10 mouse cellular contexts compared by ENCODE assay signal in genomic region chr3:55781429-55782055, GRCm38 (mm10). TPM values are rescaled to one million over a fixed set of nuclear protein-coding genes. Genes with fewer than 3 reads are reported as not detected.
DNase-seq lines count a peak whose midpoint lies in the region; ATAC-seq lines count a peak whose summit lies in the region.
"Had no signal": no experiment of that assay in that cellular context is flagged by ENCODE, and none has a peak within 500 bp of the region (broad histone marks: within the 10 kb centered on the region; RNA-seq: fewer than 3 reads in every experiment).

No protein-coding gene starts in this region.

- peak; percentile 24 for DNase-seq in heart, adult 11 months
- no peak for DNase-seq in heart, postnatal 4 days
- DNase-seq in limb, embryonic 11.5 days (ENCODE audit: low spot score), result peak; percentile 27
- no peak for DNase-seq in right cerebral cortex, adult 18-20 months
- no peak for DNase-seq in liver
- DNase-seq in thymus, postnatal 10 days (ENCODE audit: low spot score in 2 of 2), result no peak
- DNase-seq: layer of hippocampus, postnatal 36 days; lung, adult 18-20 months had no signal

- peak overlapping the region; percentile 89; the same call in 1 of the 2 replicates for H3K9ac ChIP-seq in embryonic facial prominence, embryonic 12.5 days
- no peak overlapping the region; the same call in 1 of the 2 replicates for H3K9ac ChIP-seq in limb, embryonic 11.5 days (ENCODE audit: low read length)
- peak overlapping the region; percentile 59; the same call in 1 of the 2 replicates for H3K9ac ChIP-seq in neural tube, embryonic 15.5 days (replicated peaks)

- H3K4me2 ChIP-seq in embryonic facial prominence, embryonic 12.5 days (replicated peaks), result peak overlapping the region; percentile 78
- peak overlapping the region; percentile 88 for H3K4me2 ChIP-seq in limb, embryonic 11.5 days (ENCODE audit: low read depth, severe bottlenecking)
- H3K4me2 ChIP-seq in neural tube, embryonic 15.5 days, result peak overlapping the region; percentile 60

- no peaks in the 10 kb centered on the region for H3K36me3 ChIP-seq in embryonic facial prominence, embryonic 12.5 days
- no peaks in the 10 kb centered on the region for H3K36me3 ChIP-seq in limb, embryonic 11.5 days (ENCODE audit: control insufficient read depth, insufficient read depth, low read length)
- no peaks in the 10 kb centered on the region for H3K36me3 ChIP-seq in neural tube, embryonic 15.5 days

- H3K4me3 ChIP-seq in embryonic facial prominence, embryonic 12.5 days, result peak overlapping the region; percentile 58
- H3K4me3 ChIP-seq in limb, embryonic 11.5 days (ENCODE audit: low read depth, low read length), result peak overlapping the region; percentile 54
- H3K4me3 ChIP-seq in neural tube, embryonic 15.5 days (replicated peaks), result peak overlapping the region; percentile 45

- H3K27ac ChIP-seq in embryonic facial prominence, embryonic 12.5 days, result peak overlapping the region; percentile 92; the same call in 1 of the 2 replicates
- H3K27ac ChIP-seq in limb, embryonic 11.5 days (replicated peaks; ENCODE audit: low read depth, low read length), result no peak overlapping the region
- peak overlapping the region; percentile 84 for H3K27ac ChIP-seq in neural tube, embryonic 15.5 days (replicated peaks)

- H3K27me3 ChIP-seq in embryonic facial prominence, embryonic 12.5 days, result peaks cover 7% of the 10 kb centered on the region; the same call in 1 of the 2 replicates
- H3K27me3 ChIP-seq in limb, embryonic 11.5 days (ENCODE audit: control insufficient read depth, insufficient read depth, low read length), result peaks cover 4% of the 10 kb centered on the region; the same call in 1 of the 2 replicates
- H3K27me3 ChIP-seq in neural tube, embryonic 15.5 days (replicated peaks), result 0 out of 2 replicates have a peak, but pooled peaks cover 2% of the 10 kb centered on the region

- H3K4me1 ChIP-seq in embryonic facial prominence, embryonic 12.5 days, result peaks cover 17% of the 10 kb centered on the region; the same call in 1 of the 2 replicates
- H3K4me1 ChIP-seq in limb, embryonic 11.5 days (ENCODE audit: control insufficient read depth, insufficient read depth, low read length), result peaks cover 14% of the 10 kb centered on the region
- peaks cover 33% of the 10 kb centered on the region for H3K4me1 ChIP-seq in neural tube, embryonic 15.5 days

- ATAC-seq in embryonic facial prominence, embryonic 12.5 days (ENCODE audit: insufficient number of reproducible peaks, insufficient read depth, low FRiP score, low TSS enrichment), result no peak
- no peak for ATAC-seq in limb, embryonic 11.5 days (ENCODE audit: insufficient number of reproducible peaks, low FRiP score, low TSS enrichment, low read depth)
- no peak for ATAC-seq in neural tube, embryonic 15.5 days (ENCODE audit: low FRiP score)

- H3K9me3 ChIP-seq in embryonic facial prominence, embryonic 12.5 days, result no peaks in the 10 kb centered on the region
- H3K9me3 ChIP-seq in limb, embryonic 11.5 days (ENCODE audit: control insufficient read depth, low read length), result no peaks in the 10 kb centered on the region
- no peaks in the 10 kb centered on the region for H3K9me3 ChIP-seq in neural tube, embryonic 15.5 days (replicated peaks)

- WGBS in embryonic facial prominence, embryonic 12.5 days, result 8% methylated on average over 5 of the region's 5 CpGs
- WGBS in limb, embryonic 11.5 days, result 4% methylated on average over 5 of the region's 5 CpGs
- WGBS in neural tube, embryonic 15.5 days, result 34% methylated on average over 5 of the region's 5 CpGs

RNA-seq across cellular contexts. Expression of gene Mab21l1, which starts 0.8 kb away (rescaled TPM):
- total RNA-seq in heart, postnatal 4 days (2021), result under 1 TPM in 1 of 2 experiments, not detected in 1; 0.14 TPM
- 70.0 and 78.4 TPM in 2 replicates for polyA plus RNA-seq in embryonic facial prominence, embryonic 12.5 days (2016; fragmentation: Nextera tagmentation; extraction: Ambion mirVana)
- polyA plus RNA-seq in limb, embryonic 11.5 days (2014; fragmentation: Nextera tagmentation; extraction: Ambion mirVana), result 81.1 and 84.6 TPM in 2 replicates
- polyA plus RNA-seq in neural tube, embryonic 15.5 days (2015; fragmentation: Nextera tagmentation; extraction: Ambion mirVana), result 67.4 and 85.1 TPM in 2 replicates

Comparison
In these comparisons a context has a peak if more than half of its experiments do, and no peak if none do; other contexts are left out.
1. DNase-seq: peak in heart, adult 11 months (single experiment) and limb, embryonic 11.5 days (single experiment); none in heart, postnatal 4 days (single experiment), right cerebral cortex, adult 18-20 months (single experiment), liver (single experiment) and thymus, postnatal 10 days (0 of 2).
2. Peak in every context shown above with its lines, with median percentiles within 50 percentile points of each other: H3K4me2 ChIP-seq and H3K4me3 ChIP-seq.